Mouse (Mus musculus) forebrain, embryonic 14.5 days (tissue): ENCODE results near the gene Slc39a11. TPM values are rescaled to one million over a fixed set of nuclear protein-coding genes. Genes with fewer than 3 reads are reported as not detected.

Source experiments
- ATAC-seq: fragments of 200-750 bp; cut with Nextera tagmentation; 2 replicates; pipeline ENCODE4 v1.8.0; 2017; ENCODE audit warnings: mild to moderate bottlenecking, moderate library complexity
- DNase-seq: peaks from one replicate; pipeline ENCODE4 v3.0.0-alpha.2; 2015; ENCODE audit warnings: low spot score
- H3K27ac ChIP-seq: fragments of 300-500 bp; sonication (generic); 2 replicates; pipeline ENCODE4 v1.5.1; 2014; ENCODE audit warnings: low read depth, mild to moderate bottlenecking, control low read depth, low read length, moderate library complexity
- H3K27me3 ChIP-seq: fragments of 300-500 bp; sonication (generic); replicated peaks from 2 replicates; pipeline ENCODE4 v1.6.1; 2014; ENCODE audit warnings: low read length, control low read depth, mixed read lengths; ENCODE audit not compliant: control insufficient read depth, insufficient read depth
- H3K36me3 ChIP-seq: fragments of 300-500 bp; sonication (generic); 2 replicates; pipeline ENCODE4 v1.6.1; 2014; ENCODE audit warnings: low read length, control low read depth; ENCODE audit not compliant: control insufficient read depth, insufficient read depth
- H3K4me1 ChIP-seq: fragments of 300-500 bp; sonication (generic); 2 replicates; pipeline ENCODE4 v1.6.1; 2014; ENCODE audit warnings: antibody characterized with exemption, low read length, control low read depth; ENCODE audit not compliant: control insufficient read depth, insufficient read depth
- H3K4me2 ChIP-seq: fragments of 300-500 bp; sonication (generic); 2 replicates; pipeline ENCODE4 v1.6.1; 2014; ENCODE audit warnings: mild to moderate bottlenecking, control low read depth, low read length
- H3K4me3 ChIP-seq: fragments of 300-500 bp; sonication (generic); 2 replicates; pipeline ENCODE4 v1.5.1; 2014; ENCODE audit warnings: low read depth, low read length, control low read depth
- H3K9ac ChIP-seq: fragments of 300-500 bp; sonication (generic); 2 replicates; pipeline ENCODE4 v1.6.1; 2014; ENCODE audit warnings: mild to moderate bottlenecking, low read length, control low read depth, moderate library complexity
- H3K9me3 ChIP-seq: fragments of 300-500 bp; sonication (generic); replicated peaks from 2 replicates; pipeline ENCODE4 v1.6.1; 2016; ENCODE audit warnings: low read length, control low read depth, mixed read lengths; ENCODE audit not compliant: control insufficient read depth
- WGBS: fragments of 180-500 bp; shearing (Covaris S2); extraction: QIAGEN DNeasy Blood & Tissue Kit; methylation state at CpG from one replicate; pipeline ENCODE4 v1.1.7; 2014; 5-methylcytosine and 5-hydroxymethylcytosine counted together
- polyA plus RNA-seq: library from polyadenylated mRNA; unstranded; fragments of >200 nt; fragmentation: Nextera tagmentation; extraction: Ambion mirVana; gene quantifications from 2 replicates; pipeline ENCODE4 v1.2.1, GENCODE M21; 2014

Slc39a11 gene
- polyA plus RNA-seq, 1 experiment from 2014 or later = 29.5 TPM

GRCm38 (mm10) chr11:113458582-113459210 lies 191.2 kb downstream of the Slc39a11 start:
- Histone ChIP-seq H3K9me3 (peaks cover 7% of the 10 kb centered on the region; the same call in 1 of the 2 replicates), H3K36me3 (no peaks in the 10 kb centered on the region), H3K4me1 (no peaks in the 10 kb centered on the region; the same call in 1 of the 2 replicates), H3K4me2 (no peak overlapping the region), H3K27ac (no peak overlapping the region), H3K9ac (no peak overlapping the region), H3K4me3 (no peak overlapping the region), H3K27me3 (no peaks in the 10 kb centered on the region)
- WGBS = 68% methylated on average over 15 of the region's 15 CpGs
- ATAC-seq (no peak), DNase-seq (no peak)

- no peaks in the 10 kb centered on the region for H3K27me3 ChIP-seq
- no peak overlapping the region for H3K4me3 ChIP-seq
- H3K4me2 ChIP-seq = no peak overlapping the region
- 0 out of 2 replicates have a peak overlapping the region, but pooled peaks have one; percentile 22 for H3K27ac ChIP-seq
- 31% methylated on average over 16 of the region's 16 CpGs for WGBS
- ATAC-seq (peak; percentile 50), DNase-seq (peak; percentile 32)
- H3K9me3 ChIP-seq = peaks cover 7% of the 10 kb centered on the region; the same call in 1 of the 2 replicates
- no peak overlapping the region for H3K9ac ChIP-seq
- no peaks in the 10 kb centered on the region for H3K36me3 ChIP-seq
- H3K4me1 ChIP-seq = peaks cover 17% of the 10 kb centered on the region
Observed at GRCm38 (mm10) chr11:113452861-113453568, 196.9 kb downstream of the Slc39a11 start.

GRCm38 (mm10) chr11:113451301-113451700 lies 198.6 kb downstream of the Slc39a11 start:
- Histone ChIP-seq H3K27me3 (no peaks in the 10 kb centered on the region), H3K27ac (no peak overlapping the region), H3K4me1 (peaks cover 17% of the 10 kb centered on the region), H3K4me2 (no peak overlapping the region), H3K9me3 (peaks cover 4% of the 10 kb centered on the region; the same call in 1 of the 2 replicates), H3K4me3 (no peak overlapping the region), H3K36me3 (no peaks in the 10 kb centered on the region), H3K9ac (no peak overlapping the region)
- DNase-seq = peak; percentile 14
- 70% methylated on average over 10 of the region's 10 CpGs for WGBS
- ATAC-seq = no peak; the same call in 1 of the 2 replicates

GRCm38 (mm10) chr11:113450665-113451064 lies 199.2 kb downstream of the Slc39a11 start:
- Histone ChIP-seq H3K4me3 (no peak overlapping the region), H3K4me1 (peaks cover 17% of the 10 kb centered on the region), H3K9ac (no peak overlapping the region), H3K36me3 (no peaks in the 10 kb centered on the region), H3K9me3 (no peaks in the 10 kb centered on the region), H3K27me3 (no peaks in the 10 kb centered on the region), H3K4me2 (no peak overlapping the region), H3K27ac (peak overlapping the region; percentile 35; the same call in 1 of the 2 replicates)
- peak; percentile 52 for DNase-seq
- 0 out of 2 replicates have a peak, but pooled peaks have one; percentile 34 for ATAC-seq
- 43% methylated on average over 4 of the region's 4 CpGs for WGBS

GRCm38 (mm10) chr11:113450028-113450427 lies 199.9 kb downstream of the Slc39a11 start:
- Histone ChIP-seq H3K4me1 (peaks cover 17% of the 10 kb centered on the region), H3K9me3 (no peaks in the 10 kb centered on the region), H3K27ac (no peak overlapping the region), H3K36me3 (no peaks in the 10 kb centered on the region), H3K4me2 (no peak overlapping the region), H3K4me3 (no peak overlapping the region), H3K27me3 (no peaks in the 10 kb centered on the region), H3K9ac (no peak overlapping the region)
- DNase-seq = no peak
- 82% methylated on average over 6 of the region's 6 CpGs for WGBS
- ATAC-seq = no peak

GRCm38 (mm10) chr11:113442036-113442435 lies 207.8 kb downstream of the Slc39a11 start:
- no peaks in the 10 kb centered on the region for H3K36me3 ChIP-seq
- 96% methylated on average over 11 of the region's 11 CpGs for whole genome bisulfite sequencing
- DNase-seq = no peak
- no peaks in the 10 kb centered on the region for H3K27me3 ChIP-seq
- no peak overlapping the region for H3K4me3 ChIP-seq
- H3K27ac ChIP-seq = no peak overlapping the region
- H3K4me1 ChIP-seq = peaks cover 13% of the 10 kb centered on the region
- no peaks in the 10 kb centered on the region for H3K9me3 ChIP-seq
- no peak overlapping the region for H3K4me2 ChIP-seq
- ATAC-seq = no peak
- no peak overlapping the region for H3K9ac ChIP-seq

GRCm38 (mm10) chr11:113439328-113440030 lies 210.4 kb downstream of the Slc39a11 start:
- H3K9ac ChIP-seq = peak overlapping the region; percentile 40; the same call in 1 of the 2 replicates
- no peaks in the 10 kb centered on the region for H3K36me3 ChIP-seq
- peak overlapping the region; percentile 89 for H3K27ac ChIP-seq
- no peaks in the 10 kb centered on the region for H3K9me3 ChIP-seq
- peak overlapping the region; percentile 3; the same call in 1 of the 2 replicates for H3K4me2 ChIP-seq
- H3K4me1 ChIP-seq = peaks cover 13% of the 10 kb centered on the region
- peak; percentile 97 for ATAC-seq
- WGBS = 14% methylated on average over 20 of the region's 20 CpGs
- peak; percentile 94 for DNase-seq
- H3K4me3 ChIP-seq = no peak overlapping the region
- no peaks in the 10 kb centered on the region for H3K27me3 ChIP-seq

GRCm38 (mm10) chr11:113438915-113439314 lies 211.0 kb downstream of the Slc39a11 start:
- Histone ChIP-seq H3K27me3 (no peaks in the 10 kb centered on the region), H3K27ac (peak overlapping the region; percentile 89), H3K4me1 (peaks cover 13% of the 10 kb centered on the region), H3K9me3 (no peaks in the 10 kb centered on the region), H3K36me3 (no peaks in the 10 kb centered on the region), H3K9ac (peak overlapping the region; percentile 40; the same call in 1 of the 2 replicates), H3K4me3 (no peak overlapping the region), H3K4me2 (no peak overlapping the region)
- ATAC-seq (peak; percentile 47), DNase-seq (peak; percentile 51)
- WGBS = 70% methylated on average over 5 of the region's 5 CpGs
